Mouse (Mus musculus) granulocyte monocyte progenitor cell, adult 5-6 weeks (primary cell): ENCODE measurements around the gene Usp46. TPM values are rescaled to one million over a fixed set of nuclear protein-coding genes. Genes with fewer than 3 reads are reported as not detected.

Experiments used
- ATAC-seq: replicated peaks from 2 replicates; pipeline ENCODE4 v1.8.0; 2016; ENCODE audit warnings: mild to moderate bottlenecking, moderate TSS enrichment, inconsistent platforms; ENCODE audit not compliant: poor library complexity, severe bottlenecking
- total RNA-seq, 2 experiments: library from RNA; stranded (forward) in 1 of 2; stranded (reverse) in 1 of 2; fragments of 200-712, 200-1000 nt in 1 of 2; fragments of >200 nt in 1 of 2; fragmentation: Nextera tagmentation in 1 of 2; gene quantifications; 2 replicates each; pipeline ENCODE4 v1.2.3; 2014 to 2017

Gene Usp46
- 8.4 and 11.9 TPM in 2 replicates for total RNA-seq (2014; fragmentation: Nextera tagmentation)
- total RNA-seq (2017): 10.9 and 26.9 TPM in 2 replicates

DNA sequence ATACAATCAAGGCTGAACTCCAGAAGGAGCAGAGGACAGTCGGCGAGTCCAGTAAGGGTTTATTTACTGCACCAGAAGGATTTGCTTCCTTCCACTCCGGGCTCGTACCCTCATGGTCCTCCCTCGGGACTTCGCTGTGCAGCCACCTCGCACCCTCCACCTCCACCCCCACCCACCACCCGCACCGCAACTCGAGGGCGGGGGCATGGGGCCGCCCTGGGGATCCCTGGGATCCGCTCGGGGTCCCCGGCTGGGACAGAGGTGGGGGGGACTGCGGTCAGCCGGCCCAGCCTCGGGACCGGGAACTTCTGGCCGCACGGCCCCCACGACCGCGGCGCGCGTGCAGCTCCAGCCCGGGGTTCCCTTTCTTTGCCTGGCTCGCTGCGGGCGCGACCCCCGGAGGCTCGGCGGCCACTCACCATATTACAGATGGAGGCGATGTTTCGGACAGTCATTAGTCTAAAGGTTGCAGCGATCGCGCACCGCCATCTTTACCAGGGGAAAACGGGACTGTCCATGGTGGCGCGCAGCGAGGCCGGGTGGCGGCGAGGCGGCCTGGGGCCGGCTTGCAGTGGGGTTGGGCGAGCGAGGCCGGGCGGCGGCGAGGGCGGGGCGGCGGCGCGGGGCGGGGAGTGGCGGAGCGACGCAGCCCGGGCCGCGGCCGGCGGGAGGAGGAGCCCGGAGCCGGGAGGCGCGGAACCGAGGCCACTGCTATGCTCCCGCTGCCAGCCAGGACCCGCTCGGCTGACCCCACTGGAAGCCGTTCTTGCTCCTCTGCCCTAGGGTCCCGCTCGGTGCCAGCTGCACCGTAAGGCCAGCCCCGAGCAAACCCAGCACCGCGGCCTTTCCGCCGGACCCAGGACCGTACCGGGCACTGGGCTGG, at the start of gene Usp46:
Usp46 (minus strand) TSS at position 601 of the 883 bp plus-strand sequence.
- ATAC-seq: peak; percentile 70

DNA sequence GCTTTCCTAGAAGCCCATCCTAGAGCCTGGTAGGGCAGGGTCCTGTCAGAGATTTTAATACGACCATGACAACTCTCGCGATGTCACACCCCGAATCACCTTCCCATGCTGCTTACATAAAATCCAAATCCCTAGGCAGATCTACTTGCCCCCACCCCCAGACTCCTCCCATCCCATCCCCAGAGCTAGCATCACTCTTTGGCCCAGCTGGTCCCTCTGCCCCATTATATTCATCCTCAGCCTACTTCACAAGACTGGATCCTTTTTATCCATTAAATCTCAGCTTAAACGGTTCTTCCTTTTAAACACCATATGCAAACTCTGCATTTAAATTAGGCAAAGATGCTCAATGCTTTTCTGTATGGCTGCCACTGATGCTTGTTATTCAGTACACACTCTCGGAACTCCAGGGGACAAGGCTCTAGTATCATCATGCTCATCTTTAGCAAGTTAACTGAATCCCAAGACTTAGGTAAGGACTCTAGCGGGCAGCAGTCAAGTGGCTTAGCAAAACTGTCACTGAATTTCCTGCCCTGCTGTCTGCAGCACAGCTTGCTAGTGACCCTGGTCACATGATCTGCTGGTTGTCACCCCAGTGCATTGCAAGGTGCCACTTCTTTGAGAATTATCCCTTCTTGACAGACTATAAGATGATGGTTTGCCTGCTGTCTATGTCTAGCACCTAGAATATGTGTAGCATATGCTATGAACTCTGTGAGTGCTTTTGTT, 45.9 kb upstream of the Usp46 start:
- ATAC-seq: no peak

DNA sequence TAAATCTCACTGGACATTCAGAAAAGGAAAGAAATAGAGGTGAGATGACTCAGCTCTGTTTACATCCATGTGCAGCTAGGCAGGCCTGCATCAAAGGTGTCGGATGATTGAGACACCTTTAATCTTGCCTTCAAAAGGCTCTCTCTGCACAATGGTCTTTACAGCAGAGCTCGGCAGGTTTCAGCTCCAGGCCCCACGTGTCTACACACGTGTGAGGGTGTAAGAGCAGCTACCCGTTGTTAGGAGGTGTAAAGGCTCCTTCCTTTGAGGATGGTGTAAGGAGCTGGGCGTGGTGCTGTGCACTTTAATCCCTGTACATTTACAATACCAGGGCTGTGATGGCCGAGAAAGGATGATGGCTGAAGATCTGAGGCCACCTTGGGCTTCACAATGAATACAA, 37.2 kb upstream of the Usp46 start:
- ATAC-seq: no peak

DNA sequence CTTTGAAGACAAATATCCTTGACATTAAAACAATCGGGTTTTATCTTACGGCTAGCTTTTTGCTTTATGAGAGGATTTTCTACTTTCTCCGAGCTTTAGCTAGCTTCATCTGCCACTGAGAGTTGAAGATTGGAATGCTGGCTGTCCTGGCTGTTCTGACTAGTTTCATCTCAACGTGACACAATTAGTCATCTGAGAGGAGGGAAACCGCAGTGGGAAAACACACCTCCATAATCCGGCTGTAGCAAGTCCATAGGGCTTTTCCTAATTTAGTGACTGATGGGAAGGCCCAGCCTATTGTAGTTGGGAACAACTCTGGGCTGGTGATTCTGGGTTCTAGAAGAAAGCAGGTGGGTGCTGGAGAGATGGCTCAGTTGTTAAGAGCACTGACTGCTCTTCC, 33.5 kb upstream of the Usp46 start:
- no peak for ATAC-seq

DNA sequence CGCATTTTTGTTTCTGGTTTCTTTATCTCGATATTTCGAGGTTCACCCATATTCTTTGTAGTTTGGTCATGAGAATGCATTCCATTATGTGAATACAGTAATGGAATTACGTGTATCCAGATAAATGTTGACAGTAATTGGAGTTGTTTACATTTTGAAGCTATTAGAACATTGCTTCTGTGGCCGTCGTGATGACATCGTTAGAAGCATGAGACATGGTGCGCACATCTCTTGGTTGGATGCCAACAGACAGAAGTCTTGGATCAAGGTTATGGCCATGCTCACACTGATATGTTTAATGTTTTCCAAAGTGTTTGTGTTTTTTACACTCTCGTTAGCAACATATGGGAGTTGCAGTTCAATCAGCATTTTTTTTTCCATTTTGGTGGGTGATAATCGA, 30.8 kb upstream of the Usp46 start:
- no peak for ATAC-seq

DNA sequence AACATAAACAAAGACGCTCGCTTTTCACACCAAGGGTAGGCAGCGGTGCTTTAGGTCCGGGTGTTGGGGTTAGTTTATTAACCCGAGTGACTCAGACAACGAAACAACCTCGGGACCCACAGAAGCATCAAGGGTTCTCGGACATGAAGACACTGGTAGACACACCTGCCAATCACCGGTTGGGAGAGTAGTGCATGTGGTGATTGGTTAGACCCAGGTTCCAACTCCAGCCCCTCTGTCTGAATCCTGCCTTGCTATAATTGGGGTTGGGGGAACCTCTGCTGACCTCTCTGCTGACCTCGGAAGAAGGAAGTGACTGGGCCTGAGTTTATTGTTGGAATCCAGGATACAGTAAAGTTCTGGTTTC, 29.6 kb upstream of the Usp46 start:
- no peak for ATAC-seq

DNA sequence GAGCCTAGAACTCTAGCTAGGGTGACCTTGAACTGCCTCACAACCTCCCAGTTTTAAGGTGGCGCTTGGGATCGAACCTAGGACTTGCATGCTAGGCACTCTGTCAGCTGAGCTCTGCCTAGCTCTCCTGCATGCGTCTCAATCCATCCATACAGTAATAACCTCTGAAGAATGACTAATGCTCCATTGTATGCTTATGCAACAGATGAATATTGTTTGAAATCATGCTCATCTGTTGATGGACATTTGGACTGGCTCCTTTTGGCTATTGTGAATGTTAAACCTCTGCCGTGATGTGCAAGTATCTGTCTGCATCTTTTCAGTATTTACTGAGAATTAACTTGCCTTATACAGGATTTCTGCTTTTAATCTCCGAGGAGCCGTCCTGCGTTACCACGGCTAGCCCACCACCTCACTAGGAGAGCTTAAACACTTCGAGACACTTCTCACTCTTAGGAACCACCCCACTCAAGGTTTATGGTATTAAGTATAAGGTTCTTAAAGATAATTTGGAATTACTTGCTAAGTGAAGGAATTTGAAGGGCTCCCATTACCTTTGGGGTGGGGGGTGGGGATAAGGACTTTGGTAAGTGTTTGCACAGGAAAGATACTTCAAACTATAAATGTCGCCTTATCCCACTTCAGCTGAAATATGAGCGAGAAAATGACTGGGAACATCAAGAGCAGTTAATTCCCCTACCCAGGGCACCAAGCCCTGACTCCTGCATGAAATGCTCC, 29.1 kb upstream of the Usp46 start:
- no peak for ATAC-seq

DNA sequence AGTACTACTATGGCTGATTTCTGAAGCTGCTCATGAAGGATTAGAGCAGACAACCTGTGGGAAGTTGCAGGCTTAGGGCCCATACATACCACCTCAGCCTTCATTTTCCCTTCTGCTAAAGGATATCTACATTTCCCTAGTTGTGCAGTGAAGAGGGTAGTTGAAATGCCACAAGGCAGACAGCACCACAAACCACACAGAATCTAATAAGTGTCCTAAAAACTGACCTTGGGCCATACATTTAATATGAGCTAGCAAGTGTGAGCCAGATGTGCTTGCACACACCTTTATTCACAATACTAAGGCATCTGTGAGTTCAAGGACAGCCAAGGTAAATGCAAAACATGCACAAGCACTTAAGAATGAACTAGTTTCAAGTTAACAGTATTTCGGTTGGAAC, 27.8 kb upstream of the Usp46 start:
- ATAC-seq: no peak

DNA sequence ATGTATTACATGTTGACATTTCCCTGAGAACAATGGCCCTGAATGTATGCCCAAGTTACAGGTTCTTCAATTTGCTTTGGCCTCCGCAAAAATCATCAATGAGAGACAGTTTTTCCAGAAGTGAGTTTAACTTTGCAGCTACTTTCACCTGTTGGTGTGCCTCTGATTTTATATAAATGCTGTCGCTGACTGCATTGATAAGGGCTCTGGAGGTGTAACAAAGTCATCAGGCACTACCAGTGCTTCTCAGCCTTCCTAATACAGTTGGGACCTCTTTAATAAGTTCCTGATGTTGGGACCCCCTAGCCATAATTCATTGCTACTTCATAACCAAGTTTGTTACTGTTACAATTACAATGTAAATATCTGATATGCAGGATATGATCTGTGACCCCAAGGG, 27.4 kb upstream of the Usp46 start:
- no peak for ATAC-seq

DNA sequence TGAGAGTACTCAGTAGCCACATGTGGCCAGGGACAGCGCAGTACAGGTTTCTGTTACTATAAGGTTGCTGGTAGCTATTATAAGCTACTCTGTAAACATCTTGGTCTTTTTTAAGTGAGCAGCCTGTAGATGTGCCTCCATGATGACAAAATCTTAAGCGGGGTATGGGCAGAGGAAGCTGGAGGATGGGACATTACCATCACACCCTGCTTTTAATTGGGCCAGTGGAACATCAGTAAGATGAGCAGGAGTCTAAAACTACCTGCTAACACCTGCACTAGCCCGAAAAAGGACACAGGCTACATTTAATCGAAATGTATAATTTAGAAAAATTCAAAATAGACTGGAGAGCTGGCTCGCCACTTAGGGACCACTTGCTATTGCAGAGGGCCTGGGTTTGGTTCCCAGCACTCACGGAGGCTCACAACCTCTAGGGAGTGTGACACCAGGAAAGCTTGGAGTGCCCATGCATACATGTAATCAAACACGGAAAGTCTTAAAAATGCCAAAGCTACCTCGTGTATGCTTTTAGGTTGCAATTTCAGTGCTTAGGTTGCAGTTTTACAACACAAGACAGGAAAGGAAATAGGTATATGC, 26.7 kb upstream of the Usp46 start:
- ATAC-seq: no peak

DNA sequence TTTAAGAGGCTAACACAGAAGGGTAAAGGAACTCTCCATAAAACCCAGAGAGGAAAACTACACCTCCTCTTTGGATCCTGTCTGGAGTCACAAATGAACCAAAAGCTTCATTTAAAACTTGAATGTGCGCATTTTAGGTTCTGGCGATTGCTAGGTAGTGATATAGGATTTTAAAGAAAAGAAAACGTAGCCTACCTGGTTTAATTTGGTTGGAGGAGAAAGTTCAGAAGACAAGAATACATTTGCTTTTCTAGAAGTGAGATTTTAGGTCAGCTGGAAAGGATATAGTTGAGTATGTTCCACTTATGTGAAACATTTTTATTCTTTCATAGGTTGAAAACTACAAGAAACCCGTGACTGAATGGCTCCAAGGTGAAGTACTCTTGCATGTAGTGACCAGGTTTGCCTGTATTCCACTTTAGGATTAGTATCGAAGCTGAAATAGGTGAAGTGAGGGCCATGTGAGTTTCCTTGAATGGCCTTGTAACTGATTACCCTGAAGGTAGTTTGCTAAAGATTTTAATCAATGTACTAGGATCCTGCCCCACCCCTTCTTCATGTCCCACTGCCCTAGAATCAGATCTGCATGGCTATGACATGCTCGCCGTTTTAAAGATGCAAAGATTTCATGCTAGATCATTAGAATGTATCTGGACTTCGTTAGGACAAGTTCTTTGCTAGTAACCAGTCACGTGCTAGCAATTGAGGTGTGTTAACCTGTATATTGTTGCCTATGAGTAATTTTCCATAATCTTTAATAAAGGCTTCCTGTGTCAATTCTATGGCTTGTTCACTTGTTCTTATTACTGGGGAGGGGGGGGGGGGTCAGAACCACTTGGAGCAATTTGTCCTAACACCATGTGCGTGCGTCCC, 25.6 kb upstream of the Usp46 start:
- no peak for ATAC-seq

DNA sequence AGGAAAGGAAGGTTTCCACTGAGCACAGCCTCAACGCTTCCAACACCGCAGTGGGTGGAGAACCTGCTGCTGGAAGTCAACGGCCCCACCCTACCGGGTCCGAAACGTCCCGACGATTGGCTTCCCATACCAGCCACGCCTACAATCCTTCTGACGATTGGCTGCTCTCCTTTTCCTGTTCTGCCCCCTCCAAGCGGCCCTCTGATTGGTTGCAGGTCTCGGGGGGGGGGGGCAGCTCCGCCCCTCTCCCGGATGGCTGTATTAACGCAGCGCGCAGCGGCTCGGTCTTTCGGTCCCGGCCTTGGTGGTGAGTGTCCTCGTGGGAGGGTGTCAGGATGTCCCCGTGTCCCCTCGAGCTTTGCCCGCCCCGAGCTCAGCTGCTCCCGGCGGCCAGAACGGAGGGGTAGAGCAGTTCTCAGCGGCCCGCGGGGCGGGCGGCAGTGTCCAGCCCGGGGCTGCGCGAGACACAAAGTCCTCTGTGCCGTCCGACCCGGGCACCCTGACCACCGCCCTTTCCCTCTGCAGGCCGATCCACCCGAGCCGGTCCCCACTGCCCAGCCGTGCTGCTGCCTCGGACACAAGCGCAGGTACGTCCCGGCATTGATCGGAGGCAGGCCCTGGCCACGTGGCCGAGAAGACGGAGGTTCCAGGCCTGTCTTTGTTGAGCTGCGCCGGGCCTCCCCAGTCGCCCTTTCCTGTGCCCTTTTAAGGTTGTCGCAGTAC, 24.8 kb upstream of the Usp46 start:
- ATAC-seq: peak; percentile 98

DNA sequence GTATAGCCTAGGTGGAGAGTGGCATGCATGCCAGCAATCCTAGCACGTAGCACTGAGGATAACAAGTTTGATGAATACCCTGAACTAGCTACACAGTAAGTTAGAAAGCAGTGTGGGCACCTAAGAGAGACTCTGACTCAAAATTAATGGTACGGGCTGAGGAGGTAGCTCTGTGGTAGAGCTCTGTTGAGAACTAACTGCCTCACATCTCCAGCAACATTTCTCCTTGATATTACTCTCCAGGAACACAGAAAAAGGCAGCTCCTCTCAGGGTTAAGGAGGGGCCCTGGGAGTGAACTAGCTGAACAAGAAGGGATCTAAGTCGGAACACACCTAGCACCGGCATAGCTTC, 24.2 kb upstream of the Usp46 start:
- no peak for ATAC-seq

DNA sequence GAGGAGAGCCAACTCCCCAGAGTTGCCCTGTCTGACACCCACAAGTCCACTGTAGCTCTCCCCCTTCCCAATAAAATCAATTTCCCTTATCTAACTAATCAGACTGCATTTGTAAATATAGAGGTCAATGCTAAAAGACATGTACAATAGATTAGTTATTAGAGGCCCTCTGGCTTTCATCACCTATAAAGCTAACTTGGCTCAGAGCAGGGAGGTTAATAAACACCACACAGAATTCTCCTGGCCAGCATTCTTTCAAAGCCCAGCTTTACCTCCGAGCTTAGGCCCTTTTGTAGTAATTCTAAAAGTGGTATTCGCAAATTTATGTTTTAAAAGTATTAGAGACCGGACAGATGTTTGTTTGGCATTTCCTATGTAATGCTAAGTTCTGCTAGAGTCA, 21.4 kb upstream of the Usp46 start:
- no peak for ATAC-seq

DNA sequence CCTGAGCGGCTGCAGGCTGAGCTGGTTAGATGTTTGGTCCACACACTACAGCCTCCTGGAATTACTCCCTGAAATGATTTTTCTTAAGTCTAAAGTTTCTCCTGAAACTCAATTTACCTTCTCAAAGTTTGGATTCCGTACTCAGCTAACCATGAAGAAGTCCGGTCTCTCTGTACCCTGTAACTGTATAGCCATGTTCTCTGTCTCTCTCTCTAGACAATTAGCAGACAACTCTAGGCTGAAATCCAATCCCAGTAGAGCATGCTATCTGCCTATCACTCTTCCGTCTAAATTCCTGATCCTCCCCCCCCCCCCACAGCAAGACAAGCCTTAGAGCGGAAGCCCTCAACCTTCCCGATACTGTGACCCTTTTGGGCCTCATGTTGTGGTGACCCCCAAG, 13.5 kb upstream of the Usp46 start:
- no peak for ATAC-seq

DNA sequence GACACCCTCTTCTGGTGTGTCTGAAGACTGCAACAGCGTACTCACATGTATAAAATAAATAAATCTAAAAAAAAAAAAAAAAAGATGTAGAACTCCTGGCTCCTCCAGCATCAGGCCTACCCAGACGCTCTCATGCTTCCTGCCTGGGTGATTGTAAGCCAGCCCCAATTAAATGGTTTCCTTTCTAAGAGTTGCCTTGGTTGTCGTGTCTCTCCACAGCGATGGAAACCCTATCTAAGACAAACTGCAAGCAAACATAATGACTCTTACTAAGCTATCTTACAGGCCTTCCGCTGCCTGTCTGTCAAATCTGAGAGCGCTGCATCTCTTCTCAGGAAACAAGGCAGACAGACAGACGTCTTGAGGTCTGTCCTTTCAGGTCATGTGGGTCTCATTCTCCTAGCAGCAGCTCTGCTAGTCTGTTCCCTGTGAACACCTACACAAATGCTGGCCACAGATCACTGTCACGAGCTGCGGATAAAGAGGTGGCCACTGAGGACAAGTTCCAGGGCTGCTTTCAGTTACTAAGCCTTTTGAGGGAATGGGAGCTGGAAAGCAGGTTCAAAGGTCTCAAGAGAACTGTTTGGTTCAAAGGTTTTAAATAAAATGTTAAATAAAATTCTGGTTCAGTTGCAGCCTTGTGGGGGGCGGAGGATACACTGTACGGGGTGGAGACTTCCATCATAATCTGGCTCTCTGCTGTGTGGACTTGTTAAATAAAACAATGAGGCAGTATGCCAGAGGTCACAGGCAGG, 10.8 kb upstream of the Usp46 start:
- no peak for ATAC-seq

DNA sequence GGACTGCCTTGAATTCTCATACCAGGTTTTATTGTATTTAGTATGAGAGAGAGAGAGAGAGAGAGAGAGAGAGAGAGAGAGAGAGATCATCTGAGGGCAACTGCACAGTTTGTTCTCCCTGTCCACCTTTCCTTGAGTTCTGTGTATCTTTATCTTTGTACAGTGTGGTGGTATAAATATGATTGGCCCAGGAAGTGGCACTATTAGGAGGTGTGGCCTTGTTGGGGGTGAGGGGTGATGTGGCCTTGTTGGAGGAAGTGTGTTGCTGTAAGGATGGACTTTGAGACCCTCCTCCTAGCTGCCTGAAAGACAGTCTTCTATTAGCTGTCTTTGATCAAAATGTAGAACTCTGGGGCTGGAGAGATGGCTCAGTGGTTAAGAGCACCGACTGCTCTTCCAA, 10.2 kb upstream of the Usp46 start:
- no peak for ATAC-seq

DNA sequence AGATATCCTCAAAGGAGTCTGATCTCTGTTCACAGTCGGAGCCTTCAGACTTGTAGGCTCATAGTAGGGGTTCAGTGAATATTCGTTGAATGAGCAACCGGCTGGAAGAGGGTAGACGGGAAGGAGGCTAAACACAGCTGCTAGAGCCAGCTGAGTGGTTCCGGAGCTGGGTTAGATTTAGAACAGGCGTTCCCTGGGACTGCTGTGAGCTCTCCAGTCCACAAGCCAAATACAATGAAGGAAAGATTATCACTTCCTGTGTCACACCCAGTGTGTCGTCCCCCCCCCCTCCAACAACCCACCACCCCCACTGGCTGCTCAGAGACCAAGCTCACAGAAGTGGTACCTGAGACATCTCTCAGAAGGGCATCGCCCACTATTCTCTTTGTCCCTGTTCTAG, 9.7 kb upstream of the Usp46 start:
- no peak for ATAC-seq

DNA sequence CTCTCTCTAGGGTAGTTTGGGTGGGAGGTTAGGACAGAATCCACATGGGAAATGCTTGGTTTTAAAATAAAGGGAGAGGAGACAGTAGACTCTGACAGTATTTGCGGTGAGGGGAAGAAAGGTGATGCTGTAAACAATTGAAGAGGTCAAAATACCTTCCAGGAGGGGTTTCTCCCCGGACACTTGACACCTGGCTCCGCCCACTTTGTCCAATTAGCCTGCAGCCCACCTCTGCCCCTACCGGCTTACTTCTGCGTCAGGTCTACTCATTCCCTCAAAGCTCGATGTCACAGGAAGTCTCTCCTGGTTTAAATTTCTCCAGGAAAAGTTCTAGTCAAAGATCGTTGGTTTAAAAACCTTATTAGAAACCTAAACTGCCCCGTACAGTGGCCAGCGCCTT, 8.5 kb upstream of the Usp46 start:
- no peak for ATAC-seq
